Mouse (Mus musculus) heart, embryonic 12.5 days (tissue): ENCODE results near the gene Hspb8. TPM values are rescaled to one million over a fixed set of nuclear protein-coding genes. Genes with fewer than 3 reads are reported as not detected.

Experiments
- ATAC-seq: fragments of 200-750 bp; cut with Nextera tagmentation; 2 replicates; pipeline ENCODE4 v1.8.0; 2017; ENCODE audit warnings: moderate TSS enrichment, moderate library complexity; ENCODE audit not compliant: insufficient number of reproducible peaks, low FRiP score
- H3K27ac ChIP-seq: fragments of 300-500 bp; sonication (generic); 2 replicates; pipeline ENCODE4 v1.5.1; 2016; ENCODE audit warnings: mild to moderate bottlenecking, moderate library complexity; ENCODE audit not compliant: poor library complexity, severe bottlenecking
- H3K27me3 ChIP-seq: fragments of 300-500 bp; sonication (generic); replicated peaks from 2 replicates; pipeline ENCODE4 v1.6.1; 2016; ENCODE audit warnings: mild to moderate bottlenecking, moderate library complexity
- H3K36me3 ChIP-seq: fragments of 300-500 bp; sonication (generic); 2 replicates; pipeline ENCODE4 v1.6.1; 2016; ENCODE audit warnings: mild to moderate bottlenecking, moderate library complexity
- H3K4me1 ChIP-seq: fragments of 300-500 bp; sonication (generic); replicated peaks from 2 replicates; pipeline ENCODE4 v1.6.1; 2016; ENCODE audit warnings: mild to moderate bottlenecking
- H3K4me2 ChIP-seq: fragments of 300-500 bp; sonication (generic); 2 replicates; pipeline ENCODE4 v1.6.1; 2016; ENCODE audit warnings: mild to moderate bottlenecking, moderate library complexity
- H3K4me3 ChIP-seq: fragments of 300-500 bp; sonication (generic); 2 replicates; pipeline ENCODE4 v1.5.1; 2016; ENCODE audit warnings: mild to moderate bottlenecking
- H3K9ac ChIP-seq: fragments of 300-500 bp; sonication (generic); 2 replicates; pipeline ENCODE4 v1.6.1; 2016; ENCODE audit warnings: mild to moderate bottlenecking, moderate library complexity
- H3K9me3 ChIP-seq: fragments of 300-500 bp; sonication (generic); replicated peaks from 2 replicates; pipeline ENCODE4 v1.6.1; 2016; ENCODE audit warnings: mild to moderate bottlenecking, moderate library complexity
- WGBS: fragments of 180-500 bp; shearing (Covaris S2); methylation state at CpG from one replicate; pipeline ENCODE4 v1.1.7; 2016; 5-methylcytosine and 5-hydroxymethylcytosine counted together
- polyA plus RNA-seq: library from polyadenylated mRNA; unstranded; fragments of >200 nt; fragmentation: Nextera tagmentation; extraction: Ambion mirVana; gene quantifications from 2 replicates; pipeline ENCODE4 v1.2.1, GENCODE M21; 2016

The Hspb8 gene
- 37.7 and 37.9 TPM in 2 replicates for polyA plus RNA-seq

DNA sequence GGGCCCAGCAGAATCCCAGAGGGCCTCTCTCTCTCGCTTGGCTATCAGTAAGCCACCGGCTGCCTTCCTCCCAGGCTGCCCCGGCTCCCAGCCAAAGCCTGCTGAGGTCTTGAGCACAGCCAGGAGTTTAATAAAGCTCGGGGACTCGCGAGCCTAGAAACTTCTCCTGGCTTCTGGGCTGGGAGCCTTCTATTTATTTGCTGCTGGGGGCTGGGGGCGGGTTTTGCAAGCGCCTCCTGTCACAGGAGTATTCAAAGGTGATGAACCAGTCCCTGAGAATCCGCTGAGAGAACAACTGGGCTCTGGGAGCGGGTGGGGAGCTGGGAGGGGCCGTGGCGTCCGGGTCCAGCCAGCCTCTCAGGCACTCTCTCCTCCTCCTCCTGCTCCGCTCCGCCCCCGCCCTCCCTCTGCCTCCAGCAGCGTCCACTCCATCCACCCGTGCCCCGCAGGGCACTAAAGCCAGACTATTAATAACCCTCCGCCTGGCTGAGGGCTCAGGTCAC lies at the start of gene Hspb8:
TSS of gene Hspb8 (minus strand) at position 166 of the 503 bp plus-strand sequence.
- Histone ChIP-seq H3K4me3 (peak within 1 kb of the TSS; percentile 53), H3K27ac (peak within 1 kb of the TSS; percentile 92), H3K36me3 (no peaks in the 10 kb centered on the region), H3K4me2 (peak within 1 kb of the TSS; percentile 73), H3K4me1 (peaks cover 48% of the 10 kb centered on the region), H3K9ac (peak within 1 kb of the TSS; percentile 77), H3K27me3 (no peaks in the 10 kb centered on the region), H3K9me3 (no peaks in the 10 kb centered on the region)
- peak; percentile 90 for ATAC-seq
- WGBS = under 1% methylated on average over 19 of the region's 20 CpGs

GRCm38 (mm10) chr5:116461354-116462042 lies 38.8 kb upstream of the Hspb8 start:
- WGBS = 61% methylated on average over 11 of the region's 11 CpGs
- Histone ChIP-seq H3K36me3 (no peaks in the 10 kb centered on the region), H3K4me1 (0 out of 2 replicates have a peak, but pooled peaks cover 7% of the 10 kb centered on the region), H3K27ac (no peak overlapping the region), H3K4me2 (no peak overlapping the region), H3K27me3 (0 out of 2 replicates have a peak, but pooled peaks cover 2% of the 10 kb centered on the region), H3K4me3 (no peak overlapping the region), H3K9me3 (peaks cover 3% of the 10 kb centered on the region), H3K9ac (no peak overlapping the region)
- ATAC-seq = no peak

GRCm38 (mm10) chr5:116459970-116460369 lies 37.3 kb upstream of the Hspb8 start:
- no peaks in the 10 kb centered on the region for H3K36me3 ChIP-seq
- 76% methylated on average over 2 of the region's 2 CpGs for WGBS
- no peak overlapping the region for H3K4me3 ChIP-seq
- H3K4me2 ChIP-seq = no peak overlapping the region
- no peak overlapping the region for H3K9ac ChIP-seq
- H3K27ac ChIP-seq = no peak overlapping the region
- H3K27me3 ChIP-seq = 0 out of 2 replicates have a peak, but pooled peaks cover 6% of the 10 kb centered on the region
- 0 out of 2 replicates have a peak, but pooled peaks cover 7% of the 10 kb centered on the region for H3K4me1 ChIP-seq
- no peak for ATAC-seq
- no peaks in the 10 kb centered on the region; the same call in 1 of the 2 replicates for H3K9me3 ChIP-seq

- Histone ChIP-seq H3K9me3 (no peaks in the 10 kb centered on the region), H3K4me3 (no peak overlapping the region), H3K27me3 (0 out of 2 replicates have a peak, but pooled peaks cover 6% of the 10 kb centered on the region), H3K4me1 (0 out of 2 replicates have a peak, but pooled peaks cover 7% of the 10 kb centered on the region), H3K9ac (no peak overlapping the region), H3K27ac (no peak overlapping the region), H3K36me3 (no peaks in the 10 kb centered on the region), H3K4me2 (no peak overlapping the region)
- ATAC-seq = no peak
- 82% methylated on average over 7 of the region's 7 CpGs for WGBS
Observed at GRCm38 (mm10) chr5:116457791-116458190, 35.1 kb upstream of the Hspb8 start.

DNA sequence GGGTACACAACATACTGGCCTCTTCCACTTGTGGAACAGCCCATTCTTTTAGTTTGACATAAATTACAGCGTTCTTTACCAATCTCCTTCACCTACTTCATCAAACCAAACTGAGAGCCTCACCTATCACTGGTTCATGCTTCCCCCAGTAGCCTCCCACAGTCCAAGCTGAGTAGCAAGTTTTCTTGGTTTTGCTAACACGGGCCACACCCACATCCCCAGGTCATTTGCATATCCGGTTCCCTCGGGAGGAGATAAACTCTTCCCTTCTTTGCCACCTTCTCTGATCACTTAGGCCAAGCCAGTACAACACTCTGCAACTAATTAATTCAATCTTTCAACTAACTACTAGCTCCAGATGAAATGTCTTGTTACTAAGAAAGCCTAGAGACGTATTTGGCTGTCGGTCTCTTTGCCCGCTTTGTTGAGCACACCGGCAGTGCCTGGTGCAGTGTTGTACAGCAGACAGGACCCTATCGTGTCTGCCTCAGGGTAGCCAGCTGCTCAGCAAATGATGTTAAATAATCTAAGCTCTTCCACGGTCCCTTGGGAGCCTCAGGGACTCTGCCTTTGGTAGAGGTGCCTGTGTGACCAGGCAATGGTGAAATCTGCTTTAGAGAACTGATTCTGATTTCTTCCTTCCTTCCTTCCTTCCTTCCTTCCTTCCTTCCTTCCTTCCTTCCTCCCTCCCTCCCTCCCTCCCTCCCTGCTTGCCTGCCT lies 34.3 kb upstream of the Hspb8 start:
- Histone ChIP-seq H3K27ac (no peak overlapping the region), H3K4me2 (peak overlapping the region; percentile 45), H3K4me3 (peak overlapping the region; percentile 34), H3K36me3 (no peaks in the 10 kb centered on the region), H3K9ac (peak overlapping the region; percentile 36; the same call in 1 of the 2 replicates), H3K27me3 (0 out of 2 replicates have a peak, but pooled peaks cover 6% of the 10 kb centered on the region), H3K9me3 (no peaks in the 10 kb centered on the region), H3K4me1 (0 out of 2 replicates have a peak, but pooled peaks cover 7% of the 10 kb centered on the region)
- 24% methylated on average over 10 of the region's 10 CpGs for WGBS
- no peak for ATAC-seq

- Histone ChIP-seq H3K27me3 (0 out of 2 replicates have a peak, but pooled peaks cover 6% of the 10 kb centered on the region), H3K36me3 (no peaks in the 10 kb centered on the region), H3K4me2 (peak overlapping the region; percentile 72), H3K27ac (no peak overlapping the region), H3K9ac (peak overlapping the region; percentile 70), H3K4me3 (peak overlapping the region; percentile 45), H3K9me3 (no peaks in the 10 kb centered on the region), H3K4me1 (peaks cover 37% of the 10 kb centered on the region)
- peak; percentile 46 for ATAC-seq
- 2% methylated on average over 27 of the region's 27 CpGs for WGBS
Observed at GRCm38 (mm10) chr5:116453401-116453851, 30.8 kb upstream of the Hspb8 start.

DNA sequence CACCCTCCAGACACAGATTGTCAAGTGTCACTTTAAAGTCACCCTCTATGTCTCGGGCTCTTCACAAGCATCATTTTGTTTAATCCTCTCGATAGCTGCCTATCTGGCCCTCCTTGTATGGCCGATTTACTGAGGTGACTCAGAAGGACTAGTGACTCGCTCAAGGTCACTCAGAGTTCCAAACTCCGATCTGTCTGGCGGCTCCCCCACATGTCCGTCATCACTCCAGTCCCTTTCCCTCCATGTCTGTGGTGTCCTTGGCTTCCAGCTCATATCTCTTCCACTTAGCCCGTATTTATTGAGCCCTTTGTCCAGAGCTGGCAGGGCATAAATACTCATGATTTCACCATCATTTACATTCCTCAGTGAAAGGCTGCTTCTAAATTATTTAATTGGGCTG lies 28.2 kb upstream of the Hspb8 start:
- peak overlapping the region; percentile 42 for H3K27ac ChIP-seq
- 33% methylated on average over 8 of the region's 8 CpGs for WGBS
- H3K9me3 ChIP-seq = no peaks in the 10 kb centered on the region
- H3K27me3 ChIP-seq = peaks cover 9% of the 10 kb centered on the region
- ATAC-seq = no peak
- no peak overlapping the region for H3K4me2 ChIP-seq
- H3K4me1 ChIP-seq = peaks cover 50% of the 10 kb centered on the region
- no peak overlapping the region for H3K4me3 ChIP-seq
- no peaks in the 10 kb centered on the region for H3K36me3 ChIP-seq
- no peak overlapping the region for H3K9ac ChIP-seq

GRCm38 (mm10) chr5:116449522-116450225 lies 27.0 kb upstream of the Hspb8 start:
- Histone ChIP-seq H3K9me3 (no peaks in the 10 kb centered on the region), H3K9ac (no peak overlapping the region), H3K27ac (peak overlapping the region; percentile 42), H3K4me1 (peaks cover 53% of the 10 kb centered on the region), H3K4me2 (peak overlapping the region; percentile 55), H3K4me3 (no peak overlapping the region), H3K36me3 (no peaks in the 10 kb centered on the region), H3K27me3 (peaks cover 10% of the 10 kb centered on the region)
- WGBS = 15% methylated on average over 8 of the region's 8 CpGs
- ATAC-seq = peak; percentile 28; the same call in 1 of the 2 replicates

DNA sequence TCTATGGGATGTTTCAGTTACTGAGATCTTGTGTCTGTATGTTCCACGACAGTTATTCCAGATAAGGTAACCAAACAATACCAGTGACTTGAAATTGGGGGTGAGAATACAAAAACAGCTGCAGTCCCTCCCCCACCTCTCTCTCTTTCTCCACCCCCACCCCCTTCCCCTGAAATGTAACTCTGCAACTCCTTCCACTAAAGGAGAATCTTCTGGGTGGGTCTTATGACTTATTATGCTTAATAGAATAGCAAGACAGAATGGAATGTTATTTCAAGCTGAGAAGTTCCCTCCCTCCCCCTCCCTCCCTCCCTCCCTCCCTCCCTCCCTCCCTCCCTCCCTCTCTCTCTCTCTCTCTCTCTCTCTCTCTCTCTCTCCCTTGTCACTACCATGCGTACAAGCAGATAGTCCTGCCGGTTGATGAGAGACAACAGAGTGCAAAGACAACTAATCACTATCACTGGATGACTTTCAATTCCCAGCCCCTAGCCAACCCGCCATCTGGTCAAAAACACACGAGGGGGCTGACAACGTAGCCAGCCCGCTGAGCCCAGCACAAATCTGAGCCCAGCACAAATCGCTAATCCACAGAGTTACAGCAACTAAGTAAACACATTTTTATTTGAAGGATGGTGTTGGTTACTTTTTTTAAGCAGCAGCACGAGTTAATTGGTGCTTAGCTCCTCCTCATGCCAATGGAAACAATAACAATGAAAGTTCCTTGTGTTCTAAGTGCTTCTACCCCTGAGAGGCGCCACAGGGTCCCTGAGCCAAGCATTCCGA lies 25.9 kb upstream of the Hspb8 start:
- WGBS = 3% methylated on average over 11 of the region's 11 CpGs
- no peak for ATAC-seq
- Histone ChIP-seq H3K27ac (0 out of 2 replicates have a peak overlapping the region, but pooled peaks have one; percentile 37), H3K9me3 (no peaks in the 10 kb centered on the region), H3K4me1 (peaks cover 53% of the 10 kb centered on the region), H3K36me3 (no peaks in the 10 kb centered on the region), H3K27me3 (peaks cover 21% of the 10 kb centered on the region), H3K9ac (no peak overlapping the region), H3K4me3 (no peak overlapping the region), H3K4me2 (peak overlapping the region; percentile 55)

- no peak overlapping the region for H3K4me3 ChIP-seq
- peaks cover 53% of the 10 kb centered on the region for H3K4me1 ChIP-seq
- no peaks in the 10 kb centered on the region for H3K9me3 ChIP-seq
- H3K27me3 ChIP-seq = peaks cover 26% of the 10 kb centered on the region
- no peak overlapping the region for H3K9ac ChIP-seq
- H3K36me3 ChIP-seq = no peaks in the 10 kb centered on the region
- no peak overlapping the region for H3K27ac ChIP-seq
- ATAC-seq = no peak
- 33% methylated on average over 11 of the region's 11 CpGs for WGBS
- H3K4me2 ChIP-seq = peak overlapping the region; percentile 55
Observed at GRCm38 (mm10) chr5:116447821-116448350, 25.2 kb upstream of the Hspb8 start.
